Comparison of ENCODE assay signal across 15 mouse cellular contexts in genomic region chr5:31253806-31254205, GRCm38 (mm10). TPM values are rescaled to one million over a fixed set of nuclear protein-coding genes. Genes with fewer than 3 reads are reported as not detected.
DNase-seq lines count a peak whose midpoint lies in the region; ATAC-seq and TF ChIP-seq lines count a peak whose summit lies in the region.
"Had no signal": no experiment of that assay in that cellular context is flagged by ENCODE, and none has a peak within 500 bp of the region (broad histone marks: within the 10 kb centered on the region; RNA-seq: fewer than 3 reads in every experiment).

No protein-coding gene starts in this region.

- TF ChIP-seq CTCF in spleen, adult 2 months (IDR thresholded peaks at IDR 0.05; ENCODE audit: extremely low read depth, insufficient read depth, insufficient read length, insufficient replicate concordance), result no peak
- TF ChIP-seq CTCF in intestine, postnatal 0 days (IDR thresholded peaks at IDR 0.05; ENCODE audit: low read depth), result no peak

- no peaks in the 10 kb centered on the region for H3K27me3 ChIP-seq in heart, embryonic 11.5 days (ENCODE audit: control insufficient read depth, insufficient read depth, low read length)
- H3K27me3 ChIP-seq in spleen, adult 2 months (ENCODE audit: control insufficient read depth, insufficient read depth, low read length), result no peaks in the 10 kb centered on the region
- no peaks in the 10 kb centered on the region for H3K27me3 ChIP-seq in intestine, postnatal 0 days (replicated peaks; ENCODE audit: control insufficient read depth, insufficient read depth, low read length)
- H3K27me3 ChIP-seq: forebrain, embryonic 15.5 days; neural tube, embryonic 15.5 days had no signal

- no peak for ATAC-seq in heart, embryonic 11.5 days (replicated peaks; ENCODE audit: insufficient number of reproducible peaks, low FRiP score, low TSS enrichment)
- ATAC-seq in intestine, postnatal 0 days, result no peak
- ATAC-seq: CD4-positive, CD25-positive, alpha-beta regulatory T cell, adult 4 months; forebrain, embryonic 15.5 days had no signal

- H3K27ac ChIP-seq in heart, embryonic 11.5 days (ENCODE audit: low read depth, low read length), result 0 out of 2 replicates have a peak overlapping the region, but pooled peaks have one; percentile 3
- H3K27ac ChIP-seq in spleen, adult 2 months (ENCODE audit: insufficient read depth, low read length), result 0 out of 2 replicates have a peak overlapping the region, but pooled peaks have one; percentile 27
- peak overlapping the region; percentile 78 for H3K27ac ChIP-seq in intestine, postnatal 0 days (ENCODE audit: low read depth, low read length)
- H3K27ac ChIP-seq: forebrain, embryonic 15.5 days; neural tube, embryonic 15.5 days had no signal

- H3K4me3 ChIP-seq in heart, embryonic 11.5 days (ENCODE audit: low read depth, low read length), result no peak overlapping the region
- H3K4me3 ChIP-seq in spleen, adult 2 months (ENCODE audit: extremely low read depth, insufficient read depth, insufficient read length), result no peak overlapping the region
- no peak overlapping the region for H3K4me3 ChIP-seq in intestine, postnatal 0 days (ENCODE audit: low read depth, low read length)
- H3K4me3 ChIP-seq: forebrain, embryonic 15.5 days; neural tube, embryonic 15.5 days had no signal

- H3K9me3 ChIP-seq in heart, embryonic 11.5 days (replicated peaks; ENCODE audit: control insufficient read depth, low read length), result no peaks in the 10 kb centered on the region
- H3K9me3 ChIP-seq in intestine, postnatal 0 days (ENCODE audit: control insufficient read depth), result no peaks in the 10 kb centered on the region
- H3K9me3 ChIP-seq: forebrain, embryonic 15.5 days; neural tube, embryonic 15.5 days had no signal

- WGBS in heart, embryonic 11.5 days (ENCODE audit: insufficient replicate concordance), result 82% methylated on average over 8 of the region's 8 CpGs
- 88% methylated on average over 8 of the region's 8 CpGs for WGBS in spleen, adult 2 months
- WGBS in intestine, postnatal 0 days, result 85% methylated on average over 8 of the region's 8 CpGs

- DNase-seq in heart, adult 8-10 months (ENCODE audit: low spot score), result no peak
- DNase-seq in spleen, adult 2 months (ENCODE audit: low read depth in 1 of 2, low spot score in 2 of 2), result no peak
- DNase-seq in spleen, postnatal 4 days (ENCODE audit: low spot score in 2 of 2), result no peak
- no peak for DNase-seq in adrenal gland, postnatal 25 days
- no peak for DNase-seq in gastrocnemius, adult 18-20 months (ENCODE audit: low spot score)
- DNase-seq: cerebellum, adult 18-20 months had no signal

- peaks cover 22% of the 10 kb centered on the region for H3K36me3 ChIP-seq in heart, embryonic 11.5 days (ENCODE audit: control insufficient read depth, insufficient read depth, low read length)
- H3K36me3 ChIP-seq in spleen, adult 2 months (ENCODE audit: control insufficient read depth, insufficient read depth, low read length), result peaks cover 40% of the 10 kb centered on the region
- H3K36me3 ChIP-seq in intestine, postnatal 0 days (ENCODE audit: control insufficient read depth, insufficient read depth), result peaks cover 40% of the 10 kb centered on the region

- H3K4me1 ChIP-seq in heart, embryonic 11.5 days (ENCODE audit: control insufficient read depth, insufficient read depth, low read length), result peaks cover 23% of the 10 kb centered on the region
- H3K4me1 ChIP-seq in spleen, adult 2 months (ENCODE audit: control insufficient read depth, insufficient read depth, insufficient read length), result peaks cover 3% of the 10 kb centered on the region; the same call in 1 of the 2 replicates
- H3K4me1 ChIP-seq in intestine, postnatal 0 days (replicated peaks; ENCODE audit: control insufficient read depth, insufficient read depth, low read length), result no peaks in the 10 kb centered on the region

- no peak overlapping the region for H3K9ac ChIP-seq in heart, embryonic 11.5 days (ENCODE audit: low read depth, low read length)
- no peak overlapping the region; the same call in 1 of the 2 replicates for H3K9ac ChIP-seq in intestine, postnatal 0 days (ENCODE audit: low read depth, low read length)
- H3K9ac ChIP-seq: forebrain, embryonic 15.5 days; neural tube, embryonic 15.5 days had no signal

- no peak overlapping the region for H3K4me2 ChIP-seq in heart, embryonic 11.5 days
- peak overlapping the region; percentile 74 for H3K4me2 ChIP-seq in intestine, postnatal 0 days (replicated peaks; ENCODE audit: low read depth)
- H3K4me2 ChIP-seq: forebrain, embryonic 15.5 days; neural tube, embryonic 15.5 days had no signal

- no peak for TF ChIP-seq POLR2A in spleen, adult 2 months (IDR thresholded peaks at IDR 0.05; ENCODE audit: low read depth, low read length)

RNA-seq across cellular contexts. Expression of gene Krtcap3, which starts 2.3 kb away (rescaled TPM):
- 7.1 and 7.7 TPM in 2 replicates for polyA plus RNA-seq in heart, embryonic 11.5 days (2014; fragmentation: Nextera tagmentation; extraction: Ambion mirVana)
- 1 to 10 TPM; 1.3 to 2.5 (median 1.6) TPM for total RNA-seq in heart, adult 8-10 months (2022)
- 25.0 and 37.0 TPM in 2 replicates for polyA plus RNA-seq in spleen, adult 2 months (2012; rRNA removed)
- polyA plus RNA-seq in intestine, postnatal 0 days (2015; fragmentation: Nextera tagmentation; extraction: Ambion mirVana), result 105 and 108 TPM in 2 replicates
- 5.2 and 5.3 TPM in 2 replicates for total RNA-seq in adrenal gland, postnatal 25 days (2021)
- total RNA-seq in gastrocnemius, adult 18-20 months (2021), result 1 to 10 TPM; 1.9 to 2.1 TPM

RNA-seq across cellular contexts. Expression of gene Gm9970, which starts 12.8 kb away (rescaled TPM):
- 0.53 and 0.59 TPM in 2 replicates for polyA plus RNA-seq in heart, embryonic 11.5 days (2014; fragmentation: Nextera tagmentation; extraction: Ambion mirVana)
- total RNA-seq in heart, adult 8-10 months (2022), result under 1 TPM in 2 of 4 experiments, not detected in 2; 0.72 to 0.87 TPM
- polyA plus RNA-seq in spleen, adult 2 months (2012; rRNA removed), result 0.27 and 0.29 TPM in 2 replicates
- polyA plus RNA-seq in intestine, postnatal 0 days (2015; fragmentation: Nextera tagmentation; extraction: Ambion mirVana), result 0.51 and 0.70 TPM in 2 replicates
- total RNA-seq in adrenal gland, postnatal 25 days (2021), result not detected in 2 replicates
- not detected for total RNA-seq in gastrocnemius, adult 18-20 months (2021)
- total RNA-seq: adrenal gland, adult 2 months; hematopoietic stem cell, adult 5-6 weeks; midbrain, postnatal 0 days had no signal
- polyA plus RNA-seq: CD4-positive, CD25-positive, alpha-beta regulatory T cell, adult 4 months; liver, embryonic 16.5 days had no signal

RNA-seq across cellular contexts. Expression of gene Nrbp1, which starts 13.1 kb away (rescaled TPM):
- 124 and 141 TPM in 2 replicates for polyA plus RNA-seq in heart, embryonic 11.5 days (2014; fragmentation: Nextera tagmentation; extraction: Ambion mirVana)
- 10 to 100 TPM; 75.9 to 87.9 (median 81.8) TPM for total RNA-seq in heart, adult 8-10 months (2022)
- 148 and 199 TPM in 2 replicates for polyA plus RNA-seq in spleen, adult 2 months (2012; rRNA removed)
- polyA plus RNA-seq in intestine, postnatal 0 days (2015; fragmentation: Nextera tagmentation; extraction: Ambion mirVana), result 96.4 and 99.6 TPM in 2 replicates
- total RNA-seq in adrenal gland, postnatal 25 days (2021), result 80.5 and 107 TPM in 2 replicates
- 10 to 100 TPM; 50.3 to 54.9 TPM for total RNA-seq in gastrocnemius, adult 18-20 months (2021)

RNA-seq across cellular contexts. Expression of gene Ppm1g, which starts 33.3 kb away (rescaled TPM):
- 103 and 116 TPM in 2 replicates for polyA plus RNA-seq in heart, embryonic 11.5 days (2014; fragmentation: Nextera tagmentation; extraction: Ambion mirVana)
- total RNA-seq in heart, adult 8-10 months (2022), result 10 to 100 TPM; 45.3 to 71.9 (median 57.3) TPM
- 65.7 and 110 TPM in 2 replicates for polyA plus RNA-seq in spleen, adult 2 months (2012; rRNA removed)
- 54.8 and 55.4 TPM in 2 replicates for polyA plus RNA-seq in intestine, postnatal 0 days (2015; fragmentation: Nextera tagmentation; extraction: Ambion mirVana)
- total RNA-seq in adrenal gland, postnatal 25 days (2021), result 105 and 137 TPM in 2 replicates
- total RNA-seq in gastrocnemius, adult 18-20 months (2021), result 10 to 100 TPM; 37.8 to 43.9 TPM

RNA-seq across cellular contexts. Expression of gene Ift172, which starts 37.1 kb away (rescaled TPM):
- polyA plus RNA-seq in heart, embryonic 11.5 days (2014; fragmentation: Nextera tagmentation; extraction: Ambion mirVana), result 22.7 and 30.7 TPM in 2 replicates
- total RNA-seq in heart, adult 8-10 months (2022), result 10 to 100 TPM; 33.9 to 50.7 (median 42.3) TPM
- 17.0 and 18.4 TPM in 2 replicates for polyA plus RNA-seq in spleen, adult 2 months (2012; rRNA removed)
- polyA plus RNA-seq in intestine, postnatal 0 days (2015; fragmentation: Nextera tagmentation; extraction: Ambion mirVana), result 28.3 and 30.4 TPM in 2 replicates
- 39.9 and 46.1 TPM in 2 replicates for total RNA-seq in adrenal gland, postnatal 25 days (2021)
- 10 to 100 TPM; 26.2 to 26.9 TPM for total RNA-seq in gastrocnemius, adult 18-20 months (2021)

Comparison
In these comparisons a context has a peak if more than half of its experiments do, and no peak if none do; other contexts are left out.
1. H3K27ac ChIP-seq: peak in every context shown above with its lines; median percentile 78 in intestine, postnatal 0 days; 27 in spleen, adult 2 months; 3 in heart, embryonic 11.5 days.